Mouse (Mus musculus): ENCODE measurements around the gene Lamb3. TPM values are rescaled to one million over a fixed set of nuclear protein-coding genes. Genes with fewer than 3 reads are reported as not detected.

The Lamb3 gene
- polyA plus RNA-seq, 1 experiment from 2014 or later, result 0.66 TPM

GRCm38 (mm10) chr1:193255488-193256288 is 48.2 kb downstream of the Lamb3 start:
- H3K4me3 ChIP-seq, result no peak overlapping the region
- H3K4me1 ChIP-seq, result no peaks in the 10 kb centered on the region
- no peaks in the 10 kb centered on the region for H3K27me3 ChIP-seq (replicated peaks; ENCODE audit: low read depth, poor library complexity, severe bottlenecking)
- H3K9me3 ChIP-seq, result no peaks in the 10 kb centered on the region
- 27% methylated on average over 3 of the region's 3 CpGs for WGBS
- DNase-seq (ENCODE audit: low spot score), result peak; percentile 54
- H3K36me3 ChIP-seq (replicated peaks), result no peaks in the 10 kb centered on the region
- H3K27ac ChIP-seq (replicated peaks), result no peak overlapping the region

- no peak for DNase-seq (ENCODE audit: low spot score)
- Histone ChIP-seq H3K27ac (replicated peaks) (no peak overlapping the region), H3K36me3 (replicated peaks) (no peaks in the 10 kb centered on the region), H3K27me3 (replicated peaks; ENCODE audit: low read depth, poor library complexity, severe bottlenecking) (no peaks in the 10 kb centered on the region), H3K4me3 (no peak overlapping the region), H3K4me1 (no peaks in the 10 kb centered on the region), H3K9me3 (no peaks in the 10 kb centered on the region)
These were observed 48.7 kb downstream of the Lamb3 start for GRCm38 (mm10) chr1:193256289-193256577.

GRCm38 (mm10) chr1:193256621-193257098 is 49.2 kb downstream of the Lamb3 start:
- Histone ChIP-seq H3K27ac (replicated peaks) (no peak overlapping the region), H3K4me1 (no peaks in the 10 kb centered on the region), H3K36me3 (replicated peaks) (no peaks in the 10 kb centered on the region), H3K9me3 (no peaks in the 10 kb centered on the region), H3K27me3 (replicated peaks; ENCODE audit: low read depth, poor library complexity, severe bottlenecking) (no peaks in the 10 kb centered on the region), H3K4me3 (no peak overlapping the region)
- no peak for DNase-seq (ENCODE audit: low spot score)
- WGBS, result 73% methylated on average over 5 of the region's 5 CpGs

GRCm38 (mm10) chr1:193259559-193259958 is 52.1 kb downstream of the Lamb3 start:
- DNase-seq (ENCODE audit: low spot score), result no peak
- WGBS, result 90% methylated on average over 9 of the region's 9 CpGs
- peaks cover 10% of the 10 kb centered on the region; the same call in 1 of the 2 replicates for H3K4me1 ChIP-seq

GRCm38 (mm10) chr1:193261897-193262548 is 54.5 kb downstream of the Lamb3 start:
- Histone ChIP-seq H3K4me3 (no peak overlapping the region), H3K27me3 (replicated peaks; ENCODE audit: low read depth, poor library complexity, severe bottlenecking) (no peaks in the 10 kb centered on the region), H3K4me1 (peaks cover 10% of the 10 kb centered on the region; the same call in 1 of the 2 replicates), H3K36me3 (replicated peaks) (no peaks in the 10 kb centered on the region), H3K27ac (replicated peaks) (no peak overlapping the region), H3K9me3 (no peaks in the 10 kb centered on the region)
- DNase-seq (ENCODE audit: low spot score), result no peak
- WGBS, result 81% methylated on average over 7 of the region's 7 CpGs

More at GRCm38 (mm10) chr1:193259559-193259958, 52.1 kb downstream of the Lamb3 start:
- no peaks in the 10 kb centered on the region for H3K9me3 ChIP-seq
- H3K27ac ChIP-seq (replicated peaks), result no peak overlapping the region
- H3K27me3 ChIP-seq (replicated peaks; ENCODE audit: low read depth, poor library complexity, severe bottlenecking), result no peaks in the 10 kb centered on the region
- no peak overlapping the region for H3K4me3 ChIP-seq
- no peaks in the 10 kb centered on the region for H3K36me3 ChIP-seq (replicated peaks)

GRCm38 (mm10) chr1:193263026-193263907 is 55.8 kb downstream of the Lamb3 start:
- H3K4me3 ChIP-seq, result no peak overlapping the region
- no peaks in the 10 kb centered on the region for H3K27me3 ChIP-seq (replicated peaks; ENCODE audit: low read depth, poor library complexity, severe bottlenecking)
- H3K4me1 ChIP-seq, result peaks cover 10% of the 10 kb centered on the region; the same call in 1 of the 2 replicates
- WGBS, result 77% methylated on average over 8 of the region's 8 CpGs
- H3K27ac ChIP-seq (replicated peaks), result no peak overlapping the region
- no peak for DNase-seq (ENCODE audit: low spot score)
- H3K9me3 ChIP-seq, result no peaks in the 10 kb centered on the region
- H3K36me3 ChIP-seq (replicated peaks), result no peaks in the 10 kb centered on the region

- H3K9me3 ChIP-seq, result no peaks in the 10 kb centered on the region
- no peak within 1 kb of the TSS for H3K4me3 ChIP-seq
- 78% methylated on average over 5 of the region's 5 CpGs for WGBS
- H3K27me3 ChIP-seq (replicated peaks; ENCODE audit: low read depth, poor library complexity, severe bottlenecking), result no peaks in the 10 kb centered on the region
- H3K4me1 ChIP-seq, result peaks cover 10% of the 10 kb centered on the region; the same call in 1 of the 2 replicates
- DNase-seq (ENCODE audit: low spot score), result no peak
- no peak within 1 kb of the TSS for H3K27ac ChIP-seq (replicated peaks)
- no peaks in the 10 kb centered on the region for H3K36me3 ChIP-seq (replicated peaks)
These were observed 56.6 kb downstream of the Lamb3 start, which contains the start of gene Hsd11b1 for GRCm38 (mm10) chr1:193263955-193264598. TSS of gene Hsd11b1 (minus strand) at chr1:193264075.

- Histone ChIP-seq H3K4me3 (no peak overlapping the region), H3K4me1 (peaks cover 10% of the 10 kb centered on the region; the same call in 1 of the 2 replicates), H3K9me3 (no peaks in the 10 kb centered on the region), H3K27ac (replicated peaks) (no peak overlapping the region), H3K36me3 (replicated peaks) (no peaks in the 10 kb centered on the region), H3K27me3 (replicated peaks; ENCODE audit: low read depth, poor library complexity, severe bottlenecking) (no peaks in the 10 kb centered on the region)
- no peak for DNase-seq (ENCODE audit: low spot score)
These were observed 58.2 kb downstream of the Lamb3 start for GRCm38 (mm10) chr1:193265734-193266133.

GRCm38 (mm10) chr1:193270965-193271763 is 63.7 kb downstream of the Lamb3 start:
- Histone ChIP-seq H3K4me1 (peaks cover 38% of the 10 kb centered on the region), H3K4me3 (no peak overlapping the region), H3K36me3 (replicated peaks) (no peaks in the 10 kb centered on the region), H3K9me3 (no peaks in the 10 kb centered on the region), H3K27ac (replicated peaks) (peak overlapping the region; percentile 30; the same call in 1 of the 2 replicates), H3K27me3 (replicated peaks; ENCODE audit: low read depth, poor library complexity, severe bottlenecking) (peaks cover 7% of the 10 kb centered on the region; the same call in 1 of the 2 replicates)
- no peak for DNase-seq (ENCODE audit: low spot score)
- WGBS, result 45% methylated on average over 6 of the region's 6 CpGs

- WGBS, result 6% methylated on average over 24 of the region's 24 CpGs
- H3K27ac ChIP-seq (replicated peaks), result peak overlapping the region; percentile 86
These were observed 64.8 kb downstream of the Lamb3 start for GRCm38 (mm10) chr1:193272137-193272915.

More at GRCm38 (mm10) chr1:193272137-193272915, 64.8 kb downstream of the Lamb3 start:
- Histone ChIP-seq H3K36me3 (replicated peaks) (no peaks in the 10 kb centered on the region), H3K4me1 (peaks cover 38% of the 10 kb centered on the region), H3K9me3 (no peaks in the 10 kb centered on the region), H3K4me3 (peak overlapping the region; percentile 59), H3K27me3 (replicated peaks; ENCODE audit: low read depth, poor library complexity, severe bottlenecking) (peaks cover 7% of the 10 kb centered on the region; the same call in 1 of the 2 replicates)
- DNase-seq (ENCODE audit: low spot score), result peak; percentile 67

All from embryonic facial prominence, embryonic 10.5 days (tissue).